Mouse (Mus musculus): ENCODE results near the gene Crlf1. TPM values are rescaled to one million over a fixed set of nuclear protein-coding genes. Genes with fewer than 3 reads are reported as not detected.

The Crlf1 gene
- polyA plus RNA-seq, 1 experiment from 2014 or later, result 63.8 TPM

Other genes with a start within 250 kb of the Crlf1 start
- gene Homer3, start 210.3 kb upstream of the Crlf1 start, polyA plus RNA-seq (2014; fragmentation: Nextera tagmentation; extraction: Ambion mirVana), result 48.9 and 52.9 TPM in 2 replicates
- 51.4 and 52.5 TPM in 2 replicates for gene Ddx49, start 190.7 kb upstream of the Crlf1 start, polyA plus RNA-seq (2014; fragmentation: Nextera tagmentation; extraction: Ambion mirVana)
- 220 and 271 TPM in 2 replicates for gene Cope, start 190.6 kb upstream of the Crlf1 start, polyA plus RNA-seq (2014; fragmentation: Nextera tagmentation; extraction: Ambion mirVana)
- gene Cers1, start 177.4 kb upstream of the Crlf1 start, polyA plus RNA-seq (2014; fragmentation: Nextera tagmentation; extraction: Ambion mirVana), result 3.9 and 4.0 TPM in 2 replicates
- gene Gdf1, start 163.3 kb upstream of the Crlf1 start, polyA plus RNA-seq (2014; fragmentation: Nextera tagmentation; extraction: Ambion mirVana), result 0.22 and 3.1 TPM in 2 replicates
- 20.4 and 21.0 TPM in 2 replicates for gene Upf1, start 139.9 kb upstream of the Crlf1 start, polyA plus RNA-seq (2014; fragmentation: Nextera tagmentation; extraction: Ambion mirVana)
- 0.17 TPM in 1 of 2 replicates, not detected in the other for gene Comp, start 119.6 kb upstream of the Crlf1 start, polyA plus RNA-seq (2014; fragmentation: Nextera tagmentation; extraction: Ambion mirVana)
- gene Crtc1, start 53.6 kb upstream of the Crlf1 start, polyA plus RNA-seq (2014; fragmentation: Nextera tagmentation; extraction: Ambion mirVana), result 10.2 and 11.8 TPM in 2 replicates
- 15.4 and 17.9 TPM in 2 replicates for gene Klhl26, start 16.2 kb upstream of the Crlf1 start, polyA plus RNA-seq (2014; fragmentation: Nextera tagmentation; extraction: Ambion mirVana)
- gene Tmem59l, start 5.8 kb upstream of the Crlf1 start, polyA plus RNA-seq (2014; fragmentation: Nextera tagmentation; extraction: Ambion mirVana), result 25.4 and 25.7 TPM in 2 replicates
- gene Rex1bd, start 13.6 kb downstream of the Crlf1 start, polyA plus RNA-seq (2014; fragmentation: Nextera tagmentation; extraction: Ambion mirVana), result 126 and 140 TPM in 2 replicates
- 783 and 884 TPM in 2 replicates for gene Uba52, start 17.6 kb downstream of the Crlf1 start, polyA plus RNA-seq (2014; fragmentation: Nextera tagmentation; extraction: Ambion mirVana)
- 175 and 196 TPM in 2 replicates for gene Fkbp8, start 34.6 kb downstream of the Crlf1 start, polyA plus RNA-seq (2014; fragmentation: Nextera tagmentation; extraction: Ambion mirVana)
- gene Kxd1, start 34.8 kb downstream of the Crlf1 start, polyA plus RNA-seq (2014; fragmentation: Nextera tagmentation; extraction: Ambion mirVana), result 47.4 and 49.9 TPM in 2 replicates
- gene Ell, start 46.3 kb downstream of the Crlf1 start, polyA plus RNA-seq (2014; fragmentation: Nextera tagmentation; extraction: Ambion mirVana), result 15.3 and 16.1 TPM in 2 replicates
- 79.0 and 87.9 TPM in 2 replicates for gene Isyna1, start 101.2 kb downstream of the Crlf1 start, polyA plus RNA-seq (2014; fragmentation: Nextera tagmentation; extraction: Ambion mirVana)
- gene Ssbp4, start 115.7 kb downstream of the Crlf1 start, polyA plus RNA-seq (2014; fragmentation: Nextera tagmentation; extraction: Ambion mirVana), result 108 and 123 TPM in 2 replicates
- 0.32 and 0.98 TPM in 2 replicates for gene Lrrc25, start 123.0 kb downstream of the Crlf1 start, polyA plus RNA-seq (2014; fragmentation: Nextera tagmentation; extraction: Ambion mirVana)
- 0.20 TPM in 1 of 2 replicates, not detected in the other for gene Gdf15, start 139.3 kb downstream of the Crlf1 start, polyA plus RNA-seq (2014; fragmentation: Nextera tagmentation; extraction: Ambion mirVana)
- gene Pgpep1, start 167.2 kb downstream of the Crlf1 start, polyA plus RNA-seq (2014; fragmentation: Nextera tagmentation; extraction: Ambion mirVana), result 59.8 and 71.3 TPM in 2 replicates
- gene Lsm4, start 180.1 kb downstream of the Crlf1 start, polyA plus RNA-seq (2014; fragmentation: Nextera tagmentation; extraction: Ambion mirVana), result 323 and 334 TPM in 2 replicates
- gene Jund, start 205.8 kb downstream of the Crlf1 start, polyA plus RNA-seq (2014; fragmentation: Nextera tagmentation; extraction: Ambion mirVana), result 94.2 and 104 TPM in 2 replicates
- gene Iqcn, start 210.3 kb downstream of the Crlf1 start, polyA plus RNA-seq (2014; fragmentation: Nextera tagmentation; extraction: Ambion mirVana), result not detected in 2 replicates
- gene Gm3336, start 225.4 kb downstream of the Crlf1 start, polyA plus RNA-seq (2014; fragmentation: Nextera tagmentation; extraction: Ambion mirVana), result not detected in 2 replicates
- gene Pde4c, start 230.6 kb downstream of the Crlf1 start, polyA plus RNA-seq (2014; fragmentation: Nextera tagmentation; extraction: Ambion mirVana), result 0.06 and 0.20 TPM in 2 replicates